In genomic region chr1:58392268-58392651, GRCm38 (mm10) we compare ENCODE assay signal across 8 mouse cellular contexts. TPM values are rescaled to one million over a fixed set of nuclear protein-coding genes. Genes with fewer than 3 reads are reported as not detected.
DNase-seq lines count a peak whose midpoint lies in the region; ATAC-seq and TF ChIP-seq lines count a peak whose summit lies in the region.

No protein-coding gene starts in this region.

- H3K9me3 ChIP-seq in limb, embryonic 15.5 days: no peaks in the 10 kb centered on the region; the same call in 1 of the 2 replicates
- H3K9me3 ChIP-seq in stomach, embryonic 16.5 days (replicated peaks; ENCODE audit: control insufficient read depth, low read length): no peaks in the 10 kb centered on the region

- TF ChIP-seq EP300 in heart, adult 2 months (IDR thresholded peaks at IDR 0.05; ENCODE audit: insufficient read depth, low read depth, low read length): no peak

- TF ChIP-seq CTCF in heart, adult 2 months (IDR thresholded peaks at IDR 0.05): no peak

- no peaks in the 10 kb centered on the region for H3K27me3 ChIP-seq in heart, adult 2 months (ENCODE audit: control insufficient read depth, insufficient read depth, low read length)
- H3K27me3 ChIP-seq in limb, embryonic 15.5 days: no peaks in the 10 kb centered on the region
- H3K27me3 ChIP-seq in stomach, embryonic 16.5 days (ENCODE audit: control insufficient read depth, insufficient read depth, low read length): no peaks in the 10 kb centered on the region

- ATAC-seq in CD4-positive, CD25-positive, alpha-beta regulatory T cell, adult 4 months: peak; percentile 15
- 0 out of 2 replicates have a peak, but pooled peaks have one; percentile 3 for ATAC-seq in erythroblast, adult 5-6 weeks (replicated peaks; ENCODE audit: low FRiP score, poor library complexity, severe bottlenecking)
- ATAC-seq in limb, embryonic 15.5 days (ENCODE audit: insufficient number of reproducible peaks, low FRiP score, low TSS enrichment, low read depth): no peak
- no peak for ATAC-seq in stomach, embryonic 16.5 days (ENCODE audit: insufficient read depth, low FRiP score)
- ATAC-seq in cerebellum, adult (ENCODE audit: insufficient number of reproducible peaks, low FRiP score, low TSS enrichment): no peak; the same call in 1 of the 2 replicates

- peaks cover 24% of the 10 kb centered on the region for H3K36me3 ChIP-seq in heart, adult 2 months (ENCODE audit: control insufficient read depth, insufficient read depth, low read length)
- peaks cover 26% of the 10 kb centered on the region for H3K36me3 ChIP-seq in limb, embryonic 15.5 days
- peaks cover 5% of the 10 kb centered on the region; the same call in 1 of the 2 replicates for H3K36me3 ChIP-seq in stomach, embryonic 16.5 days (ENCODE audit: control insufficient read depth, insufficient read depth, low read length)

- peak overlapping the region; percentile 99 for H3K27ac ChIP-seq in heart, adult 2 months
- H3K27ac ChIP-seq in limb, embryonic 15.5 days: peak overlapping the region; percentile 99
- H3K27ac ChIP-seq in stomach, embryonic 16.5 days (ENCODE audit: low read length): peak overlapping the region; percentile 98

- peak overlapping the region; percentile 95 for H3K9ac ChIP-seq in heart, adult 2 months (ENCODE audit: low read depth, low read length)
- peak overlapping the region; percentile 95 for H3K9ac ChIP-seq in limb, embryonic 15.5 days
- peak overlapping the region; percentile 99 for H3K9ac ChIP-seq in stomach, embryonic 16.5 days (ENCODE audit: low read length)

- H3K79me2 ChIP-seq in heart, adult 2 months (replicated peaks; ENCODE audit: control insufficient read depth, insufficient read depth, low read length): no peaks in the 10 kb centered on the region

- peak overlapping the region; percentile 70 for H3K4me2 ChIP-seq in limb, embryonic 15.5 days
- H3K4me2 ChIP-seq in stomach, embryonic 16.5 days (ENCODE audit: low read depth, low read length): peak overlapping the region; percentile 83

- H3K4me1 ChIP-seq in heart, adult 2 months (ENCODE audit: control insufficient read depth, insufficient read depth, low read length): peaks cover 4% of the 10 kb centered on the region
- peaks cover 7% of the 10 kb centered on the region for H3K4me1 ChIP-seq in limb, embryonic 15.5 days
- peaks cover 9% of the 10 kb centered on the region for H3K4me1 ChIP-seq in stomach, embryonic 16.5 days (ENCODE audit: control insufficient read depth, insufficient read depth, low read length)

- no peak for DNase-seq in heart, adult 2 months
- no peak for DNase-seq in heart, postnatal 36 days
- no peak for DNase-seq in left cerebral cortex, postnatal 4 days

- WGBS in heart, adult 2 months: under 1% methylated on average over 16 of the region's 16 CpGs
- WGBS in limb, embryonic 15.5 days: under 1% methylated on average over 16 of the region's 16 CpGs
- under 1% methylated on average over 16 of the region's 16 CpGs for WGBS in stomach, embryonic 16.5 days

- TF ChIP-seq POLR2A in heart, adult 2 months (IDR thresholded peaks at IDR 0.05; ENCODE audit: insufficient read depth, low read depth, low read length): no peak

- intact Hi-C loops in heart, adult 2 months (cut with DNase I): no loop called here
- intact Hi-C loops in heart, postnatal 36 days (cut with DNase I): loop anchor here (2.0 kb wide), 1 partner anchor 31 kb away; no protein-coding TSS in a partner anchor
- intact Hi-C loops in left cerebral cortex, postnatal 4 days (cut with DNase I): no loop called here

- H3K4me3 ChIP-seq in heart, adult 2 months: peak overlapping the region; percentile 98
- H3K4me3 ChIP-seq in limb, embryonic 15.5 days: peak overlapping the region; percentile 96
- peak overlapping the region; percentile 84 for H3K4me3 ChIP-seq in stomach, embryonic 16.5 days (replicated peaks; ENCODE audit: low read length)

RNA-seq across cellular contexts. Expression of gene Bzw1, which starts 0.4 kb away (rescaled TPM):
- total RNA-seq in heart, adult 2 months (2021): 10 to 100 TPM; 62.6 to 70.7 TPM
- 14.5 and 28.6 TPM in 2 replicates for polyA plus RNA-seq in heart, adult 2 months (2012; rRNA removed)
- 10 to 100 TPM; 73.7 to 74.5 TPM for total RNA-seq in heart, postnatal 36 days (2021)
- polyA plus RNA-seq in CD4-positive, CD25-positive, alpha-beta regulatory T cell, adult 4 months (2017; shearing (Covaris generic)): 100 to 1,000 TPM; 388 to 409 TPM
- total RNA-seq in erythroblast, adult 5-6 weeks (2015; ENCODE audit: low replicate concordance): 53.8 and 57.5 TPM in 2 replicates
- 43.8 and 48.4 TPM in 2 replicates for total RNA-seq in erythroblast, adult 5-6 weeks (2017; ENCODE audit: low replicate concordance)
- polyA plus RNA-seq in limb, embryonic 15.5 days (2015; fragmentation: Nextera tagmentation; extraction: Ambion mirVana): 306 and 334 TPM in 2 replicates
- 286 and 308 TPM in 2 replicates for polyA plus RNA-seq in stomach, embryonic 16.5 days (2015; fragmentation: Nextera tagmentation; extraction: Ambion mirVana)
- total RNA-seq in left cerebral cortex, postnatal 4 days (2021): 100 to 1,000 TPM; 303 to 314 TPM

RNA-seq across cellular contexts. Expression of gene Clk1, which starts 31.6 kb away (rescaled TPM):
- 10 to 100 TPM; 50.2 to 50.4 TPM for total RNA-seq in heart, adult 2 months (2021)
- 43.3 and 82.3 TPM in 2 replicates for polyA plus RNA-seq in heart, adult 2 months (2012; rRNA removed)
- 10 to 100 TPM; 59.6 to 68.2 TPM for total RNA-seq in heart, postnatal 36 days (2021)
- 100 to 1,000 TPM; 507 to 582 TPM for polyA plus RNA-seq in CD4-positive, CD25-positive, alpha-beta regulatory T cell, adult 4 months (2017; shearing (Covaris generic))
- total RNA-seq in erythroblast, adult 5-6 weeks (2015; ENCODE audit: low replicate concordance): 1,350 and 1,470 TPM in 2 replicates
- total RNA-seq in erythroblast, adult 5-6 weeks (2017; ENCODE audit: low replicate concordance): 1,532 and 1,795 TPM in 2 replicates
- polyA plus RNA-seq in limb, embryonic 15.5 days (2015; fragmentation: Nextera tagmentation; extraction: Ambion mirVana): 207 and 212 TPM in 2 replicates
- 190 and 204 TPM in 2 replicates for polyA plus RNA-seq in stomach, embryonic 16.5 days (2015; fragmentation: Nextera tagmentation; extraction: Ambion mirVana)
- 100 to 1,000 TPM; 103 TPM for total RNA-seq in left cerebral cortex, postnatal 4 days (2021)

RNA-seq across cellular contexts. Expression of gene Nif3l1, which starts 52.7 kb away (rescaled TPM):
- 1 to 10 TPM; 9.1 to 9.4 TPM for total RNA-seq in heart, adult 2 months (2021)
- 14.5 and 25.7 TPM in 2 replicates for polyA plus RNA-seq in heart, adult 2 months (2012; rRNA removed)
- total RNA-seq in heart, postnatal 36 days (2021): 10 to 100 TPM in 1 of 2 experiments, 1 to 10 TPM in 1; 10.0 to 12.6 TPM
- 10 to 100 TPM; 43.6 to 56.9 TPM for polyA plus RNA-seq in CD4-positive, CD25-positive, alpha-beta regulatory T cell, adult 4 months (2017; shearing (Covaris generic))
- 0.77 and 13.4 TPM in 2 replicates for total RNA-seq in erythroblast, adult 5-6 weeks (2015; ENCODE audit: low replicate concordance)
- total RNA-seq in erythroblast, adult 5-6 weeks (2017; ENCODE audit: low replicate concordance): 5.0 and 8.9 TPM in 2 replicates
- 42.8 and 43.2 TPM in 2 replicates for polyA plus RNA-seq in limb, embryonic 15.5 days (2015; fragmentation: Nextera tagmentation; extraction: Ambion mirVana)
- polyA plus RNA-seq in stomach, embryonic 16.5 days (2015; fragmentation: Nextera tagmentation; extraction: Ambion mirVana): 36.2 and 43.9 TPM in 2 replicates
- total RNA-seq in left cerebral cortex, postnatal 4 days (2021): 10 to 100 TPM; 27.3 to 32.4 TPM

RNA-seq across cellular contexts. Expression of gene Ppil3, which starts 53.0 kb away (rescaled TPM):
- total RNA-seq in heart, adult 2 months (2021): 10 to 100 TPM; 17.5 to 19.6 TPM
- polyA plus RNA-seq in heart, adult 2 months (2012; rRNA removed): 18.3 and 23.2 TPM in 2 replicates
- total RNA-seq in heart, postnatal 36 days (2021): 10 to 100 TPM; 13.8 to 17.0 TPM
- 10 to 100 TPM; 61.1 to 68.8 TPM for polyA plus RNA-seq in CD4-positive, CD25-positive, alpha-beta regulatory T cell, adult 4 months (2017; shearing (Covaris generic))
- total RNA-seq in erythroblast, adult 5-6 weeks (2015; ENCODE audit: low replicate concordance): 15.6 and 18.4 TPM in 2 replicates
- total RNA-seq in erythroblast, adult 5-6 weeks (2017; ENCODE audit: low replicate concordance): 7.2 and 13.4 TPM in 2 replicates
- polyA plus RNA-seq in limb, embryonic 15.5 days (2015; fragmentation: Nextera tagmentation; extraction: Ambion mirVana): 46.3 and 53.3 TPM in 2 replicates
- 46.2 and 52.5 TPM in 2 replicates for polyA plus RNA-seq in stomach, embryonic 16.5 days (2015; fragmentation: Nextera tagmentation; extraction: Ambion mirVana)
- total RNA-seq in left cerebral cortex, postnatal 4 days (2021): 10 to 100 TPM; 38.8 to 39.5 TPM

Comparison
In these comparisons a context has a peak if more than half of its experiments do, and no peak if none do; other contexts are left out.
1. ATAC-seq: peak in CD4-positive, CD25-positive, alpha-beta regulatory T cell, adult 4 months (single experiment) and erythroblast, adult 5-6 weeks (single experiment); none in limb, embryonic 15.5 days (single experiment), stomach, embryonic 16.5 days (single experiment) and cerebellum, adult (single experiment).
2. RNA of gene Bzw1, which starts 0.4 kb away (total RNA-seq): 303 to 314 TPM in left cerebral cortex, postnatal 4 days; 73.7 to 74.5 TPM in heart, postnatal 36 days, 62.6 to 70.7 TPM in heart, adult 2 months and 43.8 to 57.5 TPM in erythroblast, adult 5-6 weeks; every median in the first group is over 4 times any median in the second.
3. RNA of gene Clk1, which starts 31.6 kb away (total RNA-seq): 1,350 to 1,795 TPM in erythroblast, adult 5-6 weeks; 103 TPM in left cerebral cortex, postnatal 4 days, 59.6 to 68.2 TPM in heart, postnatal 36 days and 50.2 to 50.4 TPM in heart, adult 2 months; every median in the first group is over 10 times any median in the second.
4. Peak in every context shown above with its lines, with median percentiles within 50 percentile points of each other: H3K27ac ChIP-seq, H3K4me3 ChIP-seq and H3K9ac ChIP-seq.